16 mouse cellular contexts compared by ENCODE assay signal in the genomic region with DNA sequence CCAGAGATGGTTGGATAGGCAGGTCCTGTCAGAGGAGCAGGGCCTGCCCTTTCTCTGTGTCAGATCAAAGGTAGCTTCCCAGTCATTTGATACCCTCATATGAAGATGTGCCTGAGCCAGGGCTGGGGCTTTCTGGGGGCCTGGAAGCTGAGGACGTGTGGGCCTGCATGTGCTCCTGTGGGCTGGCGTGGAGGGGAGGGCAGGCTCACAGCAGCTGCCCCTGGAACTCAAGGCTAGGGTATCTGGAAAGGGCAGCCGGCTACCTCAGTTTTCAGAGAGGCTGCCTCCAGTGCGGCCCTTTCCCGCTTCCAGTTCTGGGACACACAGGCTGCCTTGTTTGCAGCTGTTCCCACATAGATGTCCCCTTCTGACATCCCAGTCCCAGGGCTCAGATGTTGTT.
DNase-seq lines count a peak whose midpoint lies in the region; ATAC-seq lines count a peak whose summit lies in the region.
"Had no signal": no experiment of that assay in that cellular context is flagged by ENCODE, and none has a peak within 500 bp of the region (broad histone marks: within the 10 kb centered on the region; RNA-seq: fewer than 3 reads in every experiment).

No protein-coding gene starts in this region.

- ATAC-seq in forebrain, embryonic 13.5 days, result no peak
- no peak for ATAC-seq in heart, embryonic 15.5 days (replicated peaks; ENCODE audit: insufficient number of reproducible peaks, insufficient read depth, low FRiP score, low read depth)
- 0 out of 2 replicates have a peak, but pooled peaks have one; percentile 18 for ATAC-seq in embryonic facial prominence, embryonic 12.5 days (ENCODE audit: insufficient number of reproducible peaks, insufficient read depth, low FRiP score, low TSS enrichment)
- ATAC-seq: lung, postnatal 0 days; Patski had no signal

- DNase-seq in forebrain, embryonic 10.5 days (ENCODE audit: extremely low spot score, low spot score), result no peak
- no peak for DNase-seq in heart, postnatal 4 days
- no peak for DNase-seq in limb, embryonic 10.5 days (ENCODE audit: low spot score)
- DNase-seq in adrenal gland, adult 2 months, result no peak
- DNase-seq in kidney, adult 11 months, result no peak
- DNase-seq: cerebellum, adult 11 months; cerebellum, postnatal 36 days; kidney, adult 2 months; liver, embryonic 13.5 days; thymus, postnatal 4 days had no signal

- WGBS in forebrain, embryonic 10.5 days, result 66% methylated on average over 5 of the region's 5 CpGs
- 73% methylated on average over 5 of the region's 5 CpGs for WGBS in forebrain, embryonic 13.5 days
- 61% methylated on average over 5 of the region's 5 CpGs for WGBS in heart, embryonic 15.5 days
- WGBS in embryonic facial prominence, embryonic 12.5 days, result 30% methylated on average over 5 of the region's 5 CpGs
- 24% methylated on average over 5 of the region's 5 CpGs for WGBS in limb, embryonic 10.5 days

- peaks cover 78% of the 10 kb centered on the region for H3K4me1 ChIP-seq in forebrain, embryonic 10.5 days
- H3K4me1 ChIP-seq in forebrain, embryonic 13.5 days, result peaks cover 58% of the 10 kb centered on the region
- H3K4me1 ChIP-seq in heart, embryonic 15.5 days (replicated peaks), result peaks cover 90% of the 10 kb centered on the region
- H3K4me1 ChIP-seq in embryonic facial prominence, embryonic 12.5 days, result peaks cover 47% of the 10 kb centered on the region
- H3K4me1 ChIP-seq in limb, embryonic 10.5 days, result peaks cover 63% of the 10 kb centered on the region
- H3K4me1 ChIP-seq: liver, embryonic 13.5 days had no signal

- H3K9me3 ChIP-seq in forebrain, embryonic 10.5 days, result no peaks in the 10 kb centered on the region
- no peaks in the 10 kb centered on the region for H3K9me3 ChIP-seq in forebrain, embryonic 13.5 days (replicated peaks)
- no peaks in the 10 kb centered on the region for H3K9me3 ChIP-seq in heart, embryonic 15.5 days (replicated peaks)
- H3K9me3 ChIP-seq in embryonic facial prominence, embryonic 12.5 days, result no peaks in the 10 kb centered on the region
- no peaks in the 10 kb centered on the region for H3K9me3 ChIP-seq in limb, embryonic 10.5 days (replicated peaks)
- H3K9me3 ChIP-seq: liver, embryonic 13.5 days had no signal

- no peak overlapping the region for H3K4me2 ChIP-seq in forebrain, embryonic 13.5 days
- no peak overlapping the region for H3K4me2 ChIP-seq in heart, embryonic 15.5 days
- H3K4me2 ChIP-seq in embryonic facial prominence, embryonic 12.5 days (replicated peaks), result no peak overlapping the region
- H3K4me2 ChIP-seq: liver, embryonic 13.5 days had no signal

- no peak overlapping the region for H3K9ac ChIP-seq in forebrain, embryonic 13.5 days
- H3K9ac ChIP-seq in heart, embryonic 15.5 days, result 0 out of 2 replicates have a peak overlapping the region, but pooled peaks have one; percentile 2
- H3K9ac ChIP-seq in embryonic facial prominence, embryonic 12.5 days, result no peak overlapping the region
- H3K9ac ChIP-seq: liver, embryonic 13.5 days had no signal

- H3K27ac ChIP-seq in forebrain, embryonic 10.5 days, result peak overlapping the region; percentile 60
- H3K27ac ChIP-seq in forebrain, embryonic 13.5 days, result no peak overlapping the region
- H3K27ac ChIP-seq in heart, embryonic 15.5 days, result peak overlapping the region; percentile 26; the same call in 1 of the 2 replicates
- H3K27ac ChIP-seq in embryonic facial prominence, embryonic 12.5 days, result peak overlapping the region; percentile 18; the same call in 1 of the 2 replicates
- 0 out of 2 replicates have a peak overlapping the region, but pooled peaks have one; percentile 10 for H3K27ac ChIP-seq in limb, embryonic 10.5 days
- H3K27ac ChIP-seq: liver, embryonic 13.5 days had no signal

- no peaks in the 10 kb centered on the region for H3K36me3 ChIP-seq in forebrain, embryonic 10.5 days (replicated peaks)
- H3K36me3 ChIP-seq in forebrain, embryonic 13.5 days (ENCODE audit: poor library complexity, severe bottlenecking), result no peaks in the 10 kb centered on the region
- H3K36me3 ChIP-seq in heart, embryonic 15.5 days, result no peaks in the 10 kb centered on the region
- no peaks in the 10 kb centered on the region for H3K36me3 ChIP-seq in embryonic facial prominence, embryonic 12.5 days
- no peaks in the 10 kb centered on the region for H3K36me3 ChIP-seq in limb, embryonic 10.5 days
- H3K36me3 ChIP-seq: liver, embryonic 13.5 days had no signal

- H3K27me3 ChIP-seq in forebrain, embryonic 10.5 days (ENCODE audit: poor library complexity, severe bottlenecking), result no peaks in the 10 kb centered on the region
- no peaks in the 10 kb centered on the region for H3K27me3 ChIP-seq in forebrain, embryonic 13.5 days
- H3K27me3 ChIP-seq in heart, embryonic 15.5 days, result no peaks in the 10 kb centered on the region
- H3K27me3 ChIP-seq in embryonic facial prominence, embryonic 12.5 days, result no peaks in the 10 kb centered on the region
- H3K27me3 ChIP-seq in limb, embryonic 10.5 days (ENCODE audit: low read depth, poor library complexity, severe bottlenecking), result no peaks in the 10 kb centered on the region
- H3K27me3 ChIP-seq: liver, embryonic 13.5 days; Patski had no signal

- H3K4me3 ChIP-seq in forebrain, embryonic 10.5 days, result no peak overlapping the region
- H3K4me3 ChIP-seq in forebrain, embryonic 13.5 days, result no peak overlapping the region
- no peak overlapping the region for H3K4me3 ChIP-seq in heart, embryonic 15.5 days
- H3K4me3 ChIP-seq in embryonic facial prominence, embryonic 12.5 days, result no peak overlapping the region
- no peak overlapping the region for H3K4me3 ChIP-seq in limb, embryonic 10.5 days
- H3K4me3 ChIP-seq: erythroblast, embryonic 14.5 days; liver, embryonic 13.5 days had no signal
